Mouse (Mus musculus): ENCODE measurements around the gene Unc50. TPM values are rescaled to one million over a fixed set of nuclear protein-coding genes. Genes with fewer than 3 reads are reported as not detected.

Unc50 gene
- polyA plus RNA-seq, 1 experiment from 2014 or later = 131 TPM

GRCm38 (mm10) chr1:37408678-37409077 is 21.3 kb upstream of the Unc50 start:
- 80% methylated on average over 3 of the region's 3 CpGs for WGBS
- Histone ChIP-seq H3K36me3 (peaks cover 14% of the 10 kb centered on the region; the same call in 1 of the 2 replicates), H3K4me2 (replicated peaks) (no peak overlapping the region), H3K4me1 (replicated peaks) (no peaks in the 10 kb centered on the region), H3K9me3 (no peaks in the 10 kb centered on the region), H3K9ac (replicated peaks) (no peak overlapping the region), H3K27me3 (no peaks in the 10 kb centered on the region), H3K27ac (no peak overlapping the region), H3K4me3 (replicated peaks) (no peak overlapping the region)
- ATAC-seq = no peak

GRCm38 (mm10) chr1:37409647-37410046 is 20.3 kb upstream of the Unc50 start:
- H3K9ac ChIP-seq (replicated peaks) = no peak overlapping the region
- no peak overlapping the region for H3K4me3 ChIP-seq (replicated peaks)
- H3K4me1 ChIP-seq (replicated peaks) = no peaks in the 10 kb centered on the region
- peaks cover 13% of the 10 kb centered on the region; the same call in 1 of the 2 replicates for H3K36me3 ChIP-seq
- ATAC-seq = no peak
- H3K27me3 ChIP-seq = no peaks in the 10 kb centered on the region
- H3K9me3 ChIP-seq = no peaks in the 10 kb centered on the region
- H3K4me2 ChIP-seq (replicated peaks) = no peak overlapping the region
- H3K27ac ChIP-seq = no peak overlapping the region

- no peak overlapping the region for H3K27ac ChIP-seq
- H3K27me3 ChIP-seq = no peaks in the 10 kb centered on the region
- no peak overlapping the region for H3K4me3 ChIP-seq (replicated peaks)
- H3K9ac ChIP-seq (replicated peaks) = no peak overlapping the region
- no peak for ATAC-seq
- peaks cover 36% of the 10 kb centered on the region for H3K36me3 ChIP-seq
- no peaks in the 10 kb centered on the region for H3K4me1 ChIP-seq (replicated peaks)
- H3K9me3 ChIP-seq = no peaks in the 10 kb centered on the region
- no peak overlapping the region for H3K4me2 ChIP-seq (replicated peaks)
- WGBS = 94% methylated on average over 1 of the region's 1 CpGs
Measured at GRCm38 (mm10) chr1:37415394-37415793, 14.5 kb upstream of the Unc50 start.

- Histone ChIP-seq H3K27ac (no peak overlapping the region), H3K4me2 (replicated peaks) (no peak overlapping the region), H3K4me1 (replicated peaks) (no peaks in the 10 kb centered on the region), H3K9ac (replicated peaks) (no peak overlapping the region), H3K36me3 (peaks cover 52% of the 10 kb centered on the region), H3K27me3 (no peaks in the 10 kb centered on the region), H3K4me3 (replicated peaks) (no peak overlapping the region), H3K9me3 (peaks cover 5% of the 10 kb centered on the region; the same call in 1 of the 2 replicates)
- no peak for ATAC-seq
- WGBS = 100% methylated on average over 1 of the region's 1 CpGs
Measured at GRCm38 (mm10) chr1:37419420-37419819, 10.5 kb upstream of the Unc50 start.

- peaks cover 5% of the 10 kb centered on the region; the same call in 1 of the 2 replicates for H3K9me3 ChIP-seq
- ATAC-seq = no peak
- WGBS = 96% methylated on average over 8 of the region's 8 CpGs
- no peak overlapping the region for H3K4me2 ChIP-seq (replicated peaks)
- peaks cover 39% of the 10 kb centered on the region for H3K36me3 ChIP-seq
- H3K4me3 ChIP-seq (replicated peaks) = no peak overlapping the region
- H3K27me3 ChIP-seq = no peaks in the 10 kb centered on the region
- no peak overlapping the region for H3K9ac ChIP-seq (replicated peaks)
- H3K27ac ChIP-seq = no peak overlapping the region
- peaks cover 29% of the 10 kb centered on the region for H3K4me1 ChIP-seq (replicated peaks)
Measured at GRCm38 (mm10) chr1:37427144-37427875, 2.6 kb upstream of the Unc50 start.

GRCm38 (mm10) chr1:37428911-37429310 is 1.0 kb upstream of the Unc50 start:
- Histone ChIP-seq H3K4me2 (replicated peaks) (peak overlapping the region; percentile 89), H3K4me1 (replicated peaks) (peaks cover 37% of the 10 kb centered on the region), H3K4me3 (replicated peaks) (peak overlapping the region; percentile 85), H3K9ac (replicated peaks) (peak overlapping the region; percentile 84), H3K27me3 (no peaks in the 10 kb centered on the region), H3K27ac (no peak overlapping the region), H3K36me3 (peaks cover 47% of the 10 kb centered on the region), H3K9me3 (peaks cover 5% of the 10 kb centered on the region; the same call in 1 of the 2 replicates)
- WGBS = 82% methylated on average over 2 of the region's 2 CpGs
- ATAC-seq = no peak

GRCm38 (mm10) chr1:37430297-37430840 is 430 bp downstream of the Unc50 start:
- H3K9ac ChIP-seq (replicated peaks) = peak overlapping the region; percentile 84
- peak overlapping the region; percentile 57 for H3K27ac ChIP-seq
- peak overlapping the region; percentile 89 for H3K4me2 ChIP-seq (replicated peaks)
- peak overlapping the region; percentile 85 for H3K4me3 ChIP-seq (replicated peaks)
- peaks cover 47% of the 10 kb centered on the region for H3K36me3 ChIP-seq
- peaks cover 37% of the 10 kb centered on the region for H3K4me1 ChIP-seq (replicated peaks)
- H3K27me3 ChIP-seq = no peaks in the 10 kb centered on the region
- WGBS = 2% methylated on average over 40 of the region's 40 CpGs
- H3K9me3 ChIP-seq = no peaks in the 10 kb centered on the region
- peak; percentile 24 for ATAC-seq

GRCm38 (mm10) chr1:37436419-37436818 is 6.5 kb downstream of the Unc50 start:
- H3K4me1 ChIP-seq (replicated peaks) = peaks cover 17% of the 10 kb centered on the region
- ATAC-seq = no peak
- H3K27me3 ChIP-seq = no peaks in the 10 kb centered on the region
- H3K4me2 ChIP-seq (replicated peaks) = no peak overlapping the region
- no peak overlapping the region for H3K4me3 ChIP-seq (replicated peaks)
- no peak overlapping the region for H3K9ac ChIP-seq (replicated peaks)
- peaks cover 77% of the 10 kb centered on the region for H3K36me3 ChIP-seq
- no peaks in the 10 kb centered on the region for H3K9me3 ChIP-seq
- H3K27ac ChIP-seq = no peak overlapping the region
- 96% methylated on average over 3 of the region's 3 CpGs for WGBS

GRCm38 (mm10) chr1:37442848-37443835 is 13.2 kb downstream of the Unc50 start:
- Histone ChIP-seq H3K27ac (no peak overlapping the region), H3K27me3 (no peaks in the 10 kb centered on the region), H3K9me3 (no peaks in the 10 kb centered on the region), H3K9ac (replicated peaks) (no peak overlapping the region), H3K4me1 (replicated peaks) (no peaks in the 10 kb centered on the region), H3K36me3 (peaks cover 47% of the 10 kb centered on the region), H3K4me3 (replicated peaks) (no peak overlapping the region), H3K4me2 (replicated peaks) (no peak overlapping the region)
- no peak for ATAC-seq
- 93% methylated on average over 16 of the region's 16 CpGs for WGBS

GRCm38 (mm10) chr1:37448361-37449095 is 18.6 kb downstream of the Unc50 start:
- no peak overlapping the region for H3K9ac ChIP-seq (replicated peaks)
- no peak for ATAC-seq
- H3K4me3 ChIP-seq (replicated peaks) = no peak overlapping the region
- no peak overlapping the region for H3K27ac ChIP-seq
- no peaks in the 10 kb centered on the region for H3K9me3 ChIP-seq
- 79% methylated on average over 10 of the region's 10 CpGs for WGBS
- peaks cover 11% of the 10 kb centered on the region for H3K36me3 ChIP-seq
- no peak overlapping the region for H3K4me2 ChIP-seq (replicated peaks)
- H3K4me1 ChIP-seq (replicated peaks) = no peaks in the 10 kb centered on the region
- no peaks in the 10 kb centered on the region for H3K27me3 ChIP-seq

- H3K4me2 ChIP-seq (replicated peaks) = no peak overlapping the region
- no peaks in the 10 kb centered on the region for H3K4me1 ChIP-seq (replicated peaks)
- no peak overlapping the region for H3K9ac ChIP-seq (replicated peaks)
- H3K9me3 ChIP-seq = no peaks in the 10 kb centered on the region
- WGBS = 93% methylated on average over 8 of the region's 8 CpGs
- no peak overlapping the region for H3K27ac ChIP-seq
- peaks cover 12% of the 10 kb centered on the region for H3K36me3 ChIP-seq
- no peak for ATAC-seq
- H3K4me3 ChIP-seq (replicated peaks) = no peak overlapping the region
- H3K27me3 ChIP-seq = no peaks in the 10 kb centered on the region
Measured at GRCm38 (mm10) chr1:37451270-37451669, 21.3 kb downstream of the Unc50 start.
